Mouse (Mus musculus) cerebellum, adult 2 months (tissue): ENCODE measurements around the gene Lrp11.

Experiments
- CTCF ChIP-seq: fragments of 200-500 bp; IDR thresholded peaks from 2 replicates; pipeline ENCODE4 v1.5.1; 2011; ENCODE audit warnings: low read depth, mild to moderate bottlenecking, control low read depth, low read length, moderate library complexity, borderline replicate concordance; ENCODE audit not compliant: insufficient read depth
- POLR2A ChIP-seq: fragments of 200-500 bp; IDR thresholded peaks from 2 replicates; pipeline ENCODE4 v1.6.1; 2011; ENCODE audit warnings: low read length, control low read depth, borderline replicate concordance; ENCODE audit not compliant: insufficient read depth

DNA sequence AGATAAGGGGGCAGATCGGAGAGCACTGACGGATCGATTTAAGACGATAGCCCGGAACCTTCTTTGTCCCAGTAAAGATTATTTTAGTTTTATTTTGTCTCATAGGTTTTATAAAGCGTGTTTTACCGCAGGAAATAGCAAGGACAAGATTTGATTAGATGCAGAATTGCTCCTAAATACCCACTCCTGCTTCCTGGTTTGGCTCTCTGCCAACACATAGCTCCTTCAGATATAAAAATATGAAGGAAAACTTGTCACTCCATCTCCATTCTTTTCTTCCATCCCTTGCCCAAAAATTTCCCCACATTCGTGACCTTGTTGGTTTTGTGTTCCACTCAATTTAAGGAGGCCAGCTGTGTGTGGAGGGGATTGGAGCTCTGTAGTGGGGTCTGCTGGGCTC lies 1.2 kb downstream of the Lrp11 start:
- TF ChIP-seq CTCF (no peak), POLR2A (no peak)
